Mouse (Mus musculus) adrenal gland, adult 2 months (tissue): ENCODE measurements around the gene Syt5. TPM values are rescaled to one million over a fixed set of nuclear protein-coding genes. Genes with fewer than 3 reads are reported as not detected.

Experiments used
- DNase-seq: peaks from one replicate; pipeline ENCODE4 v3.0.0; 2021
- microRNA-seq, 2 experiments: library from miRNA; unstranded; fragments of <30 nt; microRNA quantifications; one replicate each; pipeline ENCODE4 v1.2.0; 2021
- polyA plus RNA-seq: library from polyadenylated mRNA; depleted of rRNA; stranded (reverse); fragments of >200 nt; gene quantifications from 2 replicates; pipeline ENCODE4 v1.2.3, GENCODE M21; 2012; rRNA removed
- total RNA-seq, 2 experiments: library from RNA; stranded (reverse); gene quantifications; 2 replicates each; pipeline ENCODE4 v1.2.3; 2021

Gene Syt5
- total and polyA plus RNA-seq, 3 experiments: 4.1 to 11.6 (median 7.7) TPM

DNA sequence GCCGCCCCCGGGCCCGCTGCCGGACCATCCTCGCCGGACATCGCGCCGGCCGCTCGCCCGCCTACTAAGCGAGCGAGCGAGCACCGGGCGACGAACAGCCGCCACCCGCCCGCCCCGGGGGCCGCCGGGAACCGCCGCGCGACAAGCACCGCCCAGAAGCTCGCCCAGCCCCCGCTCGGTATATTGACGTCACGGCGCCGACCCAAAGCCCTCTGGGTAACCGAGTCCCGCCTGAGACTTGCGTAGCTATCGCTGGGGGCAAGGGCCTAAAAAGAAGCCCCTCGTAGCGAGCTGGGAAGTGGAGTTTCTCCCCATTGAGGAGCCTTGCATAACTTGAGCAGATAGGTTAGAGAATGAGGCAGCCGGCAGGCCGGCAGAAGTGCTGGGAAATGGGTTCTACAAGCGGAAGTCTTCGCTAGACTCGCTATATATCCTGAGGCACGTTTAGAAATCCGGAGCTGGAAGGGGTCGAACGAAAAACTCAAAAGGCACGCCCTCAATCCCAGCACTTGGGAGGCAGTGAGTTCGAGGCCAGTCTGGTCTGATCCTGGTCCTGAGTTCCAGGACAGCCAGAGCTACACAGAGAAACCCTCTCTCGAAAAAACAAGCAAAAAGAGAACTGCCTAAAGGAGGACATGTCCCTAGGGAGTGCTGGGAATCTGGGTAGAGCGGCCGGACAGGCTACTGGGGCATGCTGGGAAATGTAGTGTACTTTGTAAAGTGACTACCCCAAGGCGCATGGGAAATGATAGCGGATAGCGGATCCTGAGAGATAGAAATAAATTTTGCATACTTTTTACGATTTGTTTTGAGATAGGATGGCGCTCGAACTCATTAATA lies 45.6 kb downstream of the Syt5 start, which contains the start of gene Ppp1r12c:
Gene Ppp1r12c, minus strand, starts transcription at position 123 of the 840 bp plus-strand sequence.
- DNase-seq: peak; percentile 98

DNA sequence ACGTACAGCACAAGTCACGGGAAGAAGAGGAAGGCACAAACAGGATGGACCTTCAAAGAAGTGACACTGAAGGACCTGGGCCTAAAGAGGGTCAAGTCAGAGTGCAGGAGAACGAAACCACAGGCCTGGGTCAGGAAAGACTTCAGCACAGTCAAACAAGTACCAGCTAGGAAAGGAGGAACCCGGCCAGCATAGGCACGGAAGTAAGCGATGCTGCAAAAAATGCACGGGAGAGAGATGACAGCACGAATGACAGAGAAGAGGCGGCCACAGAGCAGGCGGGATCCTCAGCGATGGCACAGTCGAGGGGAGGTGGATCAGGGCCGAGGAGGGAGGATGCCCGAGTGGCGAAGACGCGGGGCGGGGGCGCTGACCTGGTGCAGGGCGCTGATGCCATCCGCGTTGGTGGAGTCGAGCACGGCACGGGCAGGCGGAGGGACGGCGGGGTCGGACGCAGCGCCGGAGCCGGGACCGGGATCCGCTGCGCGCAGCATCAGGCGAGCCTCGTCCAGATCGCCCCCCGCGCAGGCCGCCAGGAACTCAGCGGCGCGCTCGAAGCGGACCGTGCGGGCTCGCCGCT lies 46.4 kb downstream of the Syt5 start:
- DNase-seq: peak; percentile 70

DNA sequence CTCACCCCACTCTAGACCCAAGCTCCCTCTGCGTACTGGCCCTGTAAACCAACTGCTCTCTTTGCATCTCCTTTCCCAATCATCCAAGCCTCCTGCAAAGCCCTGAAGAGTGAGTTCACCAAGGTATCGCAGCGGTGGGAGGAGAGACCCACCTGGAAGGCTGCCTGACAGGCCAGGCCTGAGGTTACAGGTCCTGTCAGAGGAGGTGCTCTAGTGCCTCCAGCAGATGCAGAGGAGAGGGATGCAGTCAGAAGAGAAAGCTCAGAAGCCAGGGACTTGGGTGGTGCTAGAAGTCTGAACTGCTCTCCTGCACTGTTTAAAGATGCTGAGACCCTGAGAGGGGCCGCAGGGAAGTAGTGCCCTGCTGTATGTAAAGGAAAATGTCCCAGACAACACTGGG lies 48.3 kb downstream of the Syt5 start:
- DNase-seq: no peak

DNA sequence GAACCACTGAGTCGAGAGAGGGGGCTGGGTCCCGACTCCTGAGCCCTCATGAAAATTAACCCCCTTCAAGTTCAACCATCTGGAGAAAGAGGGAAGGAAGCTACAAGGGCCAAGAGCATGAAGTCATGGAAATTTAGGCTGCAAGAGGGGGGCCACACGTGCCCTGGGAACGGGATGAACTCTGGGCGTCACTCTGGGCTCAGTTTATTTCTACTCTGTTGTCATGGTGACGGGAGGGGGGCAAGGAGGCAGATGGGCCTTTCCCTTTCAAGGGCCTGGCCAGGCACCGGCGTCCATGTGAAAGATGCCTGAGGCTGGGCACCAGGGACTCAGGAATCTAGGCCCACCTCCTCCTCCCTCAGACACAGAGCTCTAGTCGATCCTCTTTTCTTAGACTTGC lies 49.1 kb downstream of the Syt5 start:
- peak; percentile 53 for DNase-seq

DNA sequence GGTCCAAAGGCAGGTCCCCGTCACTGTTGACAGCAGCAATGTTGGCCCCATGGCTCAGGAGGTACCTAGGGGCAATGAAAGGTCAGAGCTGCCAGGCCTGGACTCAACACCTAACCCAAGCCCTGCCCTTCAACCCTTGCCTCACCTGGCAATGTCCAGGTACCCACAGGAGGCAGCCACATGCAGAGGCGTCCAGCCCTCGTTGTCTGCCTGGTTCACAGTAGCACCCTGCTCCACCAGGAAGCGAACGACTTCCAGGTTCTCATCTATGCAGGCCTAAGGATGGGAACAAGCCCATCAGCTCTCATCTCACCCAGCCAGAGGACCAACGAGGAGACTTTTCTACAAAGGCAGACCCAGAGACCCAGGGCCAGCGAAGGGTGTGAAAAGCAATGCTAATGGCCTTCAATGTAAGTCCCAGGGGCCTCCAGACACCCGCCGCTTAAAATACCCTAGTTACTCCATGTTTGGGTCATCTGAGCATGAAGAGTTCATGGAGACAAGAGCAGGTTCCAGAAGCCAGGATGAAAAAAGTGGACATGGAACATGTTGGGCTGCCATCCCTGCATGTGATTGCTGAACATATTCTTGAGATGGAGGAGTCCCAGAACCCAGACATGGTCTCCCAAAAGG lies 50.0 kb downstream of the Syt5 start:
- DNase-seq: no peak

DNA sequence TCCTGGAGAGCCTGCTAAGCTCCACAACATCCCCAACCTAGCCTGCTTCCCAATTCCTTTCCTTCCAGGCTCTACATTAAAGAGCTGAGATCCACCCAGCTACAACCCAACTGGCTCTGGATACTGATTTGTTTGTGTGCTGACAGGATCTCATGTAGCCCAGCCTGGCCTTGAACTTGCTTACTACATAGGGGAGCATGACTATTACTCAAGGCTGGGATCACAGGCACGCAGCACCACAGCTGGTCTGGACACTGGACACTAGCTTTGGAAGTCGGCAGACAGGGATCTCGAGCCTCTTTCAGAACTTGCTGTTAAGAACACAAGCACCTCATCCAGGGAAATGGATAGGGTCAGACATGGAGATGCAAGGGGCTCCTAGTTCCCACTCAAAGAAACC lies 50.9 kb downstream of the Syt5 start:
- DNase-seq: peak; percentile 72

DNA sequence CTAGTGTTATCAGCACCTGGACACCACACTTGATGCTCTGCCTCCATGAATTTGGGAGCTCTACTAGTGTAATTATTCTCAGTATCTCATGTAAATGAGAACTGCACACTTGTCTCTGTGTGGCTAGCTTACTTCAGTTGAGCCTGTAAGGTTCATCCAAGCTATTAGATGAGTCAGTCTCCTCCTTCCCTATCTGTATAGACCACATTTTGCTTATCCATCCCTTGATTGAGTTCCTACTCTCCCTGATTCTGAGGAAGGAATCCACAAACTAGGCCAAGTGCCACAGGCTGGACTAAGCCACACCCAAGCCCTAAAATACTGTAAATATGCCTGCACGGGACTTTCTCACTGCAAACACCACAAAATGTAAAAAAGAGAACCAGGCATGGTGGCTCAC lies 53.4 kb downstream of the Syt5 start:
- no peak for DNase-seq

DNA sequence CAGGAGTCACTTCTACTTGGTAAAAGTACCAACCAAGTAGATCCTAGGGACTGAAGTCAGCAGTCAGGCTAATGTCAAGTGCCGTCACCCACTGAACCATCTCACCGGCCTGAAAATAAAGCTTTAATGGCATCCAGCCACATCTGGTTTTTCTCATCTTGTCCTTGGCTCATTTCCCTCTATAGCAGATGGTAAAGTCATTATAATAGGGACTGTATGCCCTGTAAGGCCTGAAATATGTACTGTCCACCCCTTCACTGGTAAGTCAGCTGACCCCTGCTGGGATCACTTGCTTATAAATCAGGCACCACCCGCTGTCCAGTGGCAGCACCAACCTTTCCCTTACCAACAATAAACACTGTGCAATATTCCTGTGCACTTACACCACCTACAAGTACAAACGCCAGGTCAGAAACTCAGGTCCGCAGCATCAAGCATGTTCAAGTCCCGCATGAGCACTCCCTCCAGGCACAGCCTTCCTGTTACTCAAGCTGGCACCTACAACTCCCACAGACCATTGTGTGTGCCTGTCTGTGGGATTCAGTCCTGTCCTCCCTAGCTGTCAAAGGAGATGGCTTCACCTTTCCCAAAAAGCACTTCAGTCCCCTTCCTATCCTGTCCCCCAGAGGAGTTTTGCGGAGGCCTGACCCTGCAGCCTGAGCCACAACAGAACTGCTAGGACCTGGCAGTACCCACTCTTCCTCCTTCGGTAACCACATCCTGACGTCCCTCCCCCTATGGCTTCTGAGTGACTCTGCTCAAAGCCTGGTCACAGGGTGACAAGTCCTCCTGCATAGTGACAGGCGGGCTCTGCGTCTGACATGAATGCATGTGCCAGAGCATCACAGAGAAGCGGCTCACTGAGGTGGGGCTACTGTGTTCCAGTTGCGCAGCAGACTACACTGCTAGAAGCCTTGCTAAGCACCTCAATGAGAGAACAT lies 54.8 kb downstream of the Syt5 start:
- DNase-seq: no peak

DNA sequence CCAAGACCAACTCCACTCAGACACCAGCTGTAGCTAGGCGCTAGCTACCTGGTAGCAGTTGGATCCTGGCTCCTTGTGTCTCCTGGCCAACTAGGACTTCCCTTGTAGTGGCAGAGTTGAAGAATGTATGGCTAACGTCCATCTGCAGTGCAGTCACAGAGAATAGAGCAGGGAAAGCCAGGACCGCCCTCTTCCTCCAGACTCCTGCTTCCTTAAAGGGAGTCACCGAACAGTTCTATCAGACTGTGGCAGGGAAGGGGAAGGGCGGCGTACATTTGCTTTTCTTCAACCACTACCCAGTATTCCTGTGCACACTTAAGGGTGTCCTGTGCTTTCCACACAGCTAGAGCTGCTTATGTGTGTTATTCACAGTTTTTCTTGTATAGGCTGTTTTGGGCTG lies 56.0 kb downstream of the Syt5 start:
- DNase-seq: no peak

Small RNA genes lying within 50 kb of the gene (microRNA-seq; reads per million reads assigned to microRNA genes)
- gene Gm23577: 0 reads per million in 2 experiments

Other genes starting within 250 kb of the Syt5 start
- gene Ncr1, start 209.8 kb downstream of the Syt5 start, total RNA-seq: under 1 TPM; 0.20 to 0.45 TPM
- not detected in 2 replicates for gene Ncr1, start 209.8 kb downstream of the Syt5 start, polyA plus RNA-seq
- under 1 TPM in 1 of 2 experiments, not detected in 1; 0.40 TPM for gene Gp6, start 149.8 kb downstream of the Syt5 start, total RNA-seq
- not detected in 2 replicates for gene Gp6, start 149.8 kb downstream of the Syt5 start, polyA plus RNA-seq
- 10 to 100 TPM; 17.5 to 19.7 TPM for gene Rdh13, start 101.9 kb downstream of the Syt5 start, total RNA-seq
- 11.5 and 13.1 TPM in 2 replicates for gene Rdh13, start 101.9 kb downstream of the Syt5 start, polyA plus RNA-seq
- gene Eps8l1, start 86.9 kb downstream of the Syt5 start, total RNA-seq: 1 to 10 TPM; 5.2 to 6.9 TPM
- 2.5 and 5.0 TPM in 2 replicates for gene Eps8l1, start 86.9 kb downstream of the Syt5 start, polyA plus RNA-seq
- gene Ppp1r12c, start 45.9 kb downstream of the Syt5 start, total RNA-seq: 100 to 1,000 TPM in 1 of 2 experiments, 10 to 100 TPM in 1; 93.3 to 102 TPM
- 101 and 164 TPM in 2 replicates for gene Ppp1r12c, start 45.9 kb downstream of the Syt5 start, polyA plus RNA-seq
- gene Tnnt1, start 31.2 kb downstream of the Syt5 start, total RNA-seq: 1 to 10 TPM in 1 of 2 experiments, under 1 TPM in 1; 0.37 to 1.6 TPM
- gene Tnnt1, start 31.2 kb downstream of the Syt5 start, polyA plus RNA-seq: 0.17 TPM in 1 of 2 replicates, not detected in the other
- 1 to 10 TPM in 1 of 2 experiments, not detected in 1; 1.7 TPM for gene Tnni3, start 23.3 kb downstream of the Syt5 start, total RNA-seq
- 3.3 and 4.7 TPM in 2 replicates for gene Tnni3, start 23.3 kb downstream of the Syt5 start, polyA plus RNA-seq
- under 1 TPM; 0.66 to 0.98 TPM for gene Dnaaf3, start 15.1 kb downstream of the Syt5 start, total RNA-seq
- 2.7 and 3.0 TPM in 2 replicates for gene Dnaaf3, start 15.1 kb downstream of the Syt5 start, polyA plus RNA-seq
- not detected for gene Ptprh, start 56.5 kb upstream of the Syt5 start, total RNA-seq
- gene Ptprh, start 56.5 kb upstream of the Syt5 start, polyA plus RNA-seq: not detected in 2 replicates
- gene Tmem86b, start 83.9 kb upstream of the Syt5 start, total RNA-seq: 1 to 10 TPM; 5.2 to 7.4 TPM
- gene Tmem86b, start 83.9 kb upstream of the Syt5 start, polyA plus RNA-seq: 11.6 and 17.8 TPM in 2 replicates
- 10 to 100 TPM; 81.8 to 92.3 TPM for gene Ppp6r1, start 111.5 kb upstream of the Syt5 start, total RNA-seq
- 114 and 134 TPM in 2 replicates for gene Ppp6r1, start 111.5 kb upstream of the Syt5 start, polyA plus RNA-seq
- 10 to 100 TPM; 38.2 to 50.8 TPM for gene Hspbp1, start 137.5 kb upstream of the Syt5 start, total RNA-seq
- 65.6 and 73.2 TPM in 2 replicates for gene Hspbp1, start 137.5 kb upstream of the Syt5 start, polyA plus RNA-seq
- gene Brsk1, start 143.1 kb upstream of the Syt5 start, total RNA-seq: 1 to 10 TPM; 3.1 to 6.5 TPM
- 8.3 and 9.8 TPM in 2 replicates for gene Brsk1, start 143.1 kb upstream of the Syt5 start, polyA plus RNA-seq
- under 1 TPM; 0.40 to 0.55 TPM for gene Tmem150b, start 177.7 kb upstream of the Syt5 start, total RNA-seq
- 0.30 and 0.42 TPM in 2 replicates for gene Tmem150b, start 177.7 kb upstream of the Syt5 start, polyA plus RNA-seq
- 10 to 100 TPM; 27.9 to 35.2 TPM for gene Kmt5c, start 192.6 kb upstream of the Syt5 start, total RNA-seq
- gene Kmt5c, start 192.6 kb upstream of the Syt5 start, polyA plus RNA-seq: 162 and 205 TPM in 2 replicates
- 10 to 100 TPM in 1 of 2 experiments, 1 to 10 TPM in 1; 7.4 to 10.4 TPM for gene Cox6b2, start 205.6 kb upstream of the Syt5 start, total RNA-seq
- 7.9 and 13.2 TPM in 2 replicates for gene Cox6b2, start 205.6 kb upstream of the Syt5 start, polyA plus RNA-seq
- not detected for gene Fam71e2, start 223.8 kb upstream of the Syt5 start, total RNA-seq
- gene Fam71e2, start 223.8 kb upstream of the Syt5 start, polyA plus RNA-seq: not detected in 2 replicates
- under 1 TPM in 1 of 2 experiments, not detected in 1; 0.48 TPM for gene Il11, start 235.3 kb upstream of the Syt5 start, total RNA-seq
- gene Il11, start 235.3 kb upstream of the Syt5 start, polyA plus RNA-seq: 0.54 and 0.71 TPM in 2 replicates
- gene Tmem190, start 235.4 kb upstream of the Syt5 start, total RNA-seq: not detected
- not detected in 2 replicates for gene Tmem190, start 235.4 kb upstream of the Syt5 start, polyA plus RNA-seq
- gene Tmem238, start 242.1 kb upstream of the Syt5 start, total RNA-seq: 10 to 100 TPM; 10.2 to 10.8 TPM
- gene Tmem238, start 242.1 kb upstream of the Syt5 start, polyA plus RNA-seq: 144 and 180 TPM in 2 replicates
- gene Rpl28, start 245.3 kb upstream of the Syt5 start, total RNA-seq: 1,000 to 10,000 TPM in 1 of 2 experiments, 100 to 1,000 TPM in 1; 958 to 1,234 TPM
- gene Rpl28, start 245.3 kb upstream of the Syt5 start, polyA plus RNA-seq: 237 and 255 TPM in 2 replicates